Mouse (Mus musculus) G1E (cell line): ENCODE measurements around the gene Jund.

ENCODE experiments used
- CTCF ChIP-seq: IDR thresholded peaks from 2 replicates; pipeline ENCODE4 v1.5.1; 2012; ENCODE audit warnings: low read depth, low read length, inconsistent platforms, mixed read lengths
- GATA1 ChIP-seq: IDR thresholded peaks from 2 replicates; pipeline ENCODE4 v1.6.1; 2012; ENCODE audit warnings: borderline replicate concordance, low read length, inconsistent platforms, mixed read lengths
- GATA2 ChIP-seq: IDR thresholded peaks from 2 replicates; pipeline ENCODE4 v1.6.1; 2012; ENCODE audit warnings: low read depth, low read length, inconsistent platforms, borderline replicate concordance
- POLR2AphosphoS5 ChIP-seq: IDR thresholded peaks from 2 replicates; pipeline ENCODE4 v1.6.1; 2012; ENCODE audit warnings: low read depth, low read length, inconsistent platforms; ENCODE audit not compliant: insufficient replicate concordance
- TAL1 ChIP-seq: conservative IDR thresholded peaks from 2 replicates; pipeline ENCODE4 v1.6.1; 2012; ENCODE audit warnings: low read depth, low read length, inconsistent platforms, mixed read lengths

GRCm38 (mm10) chr8:70654121-70654520 is 44.6 kb upstream of the Jund start:
- TF ChIP-seq CTCF (no peak), GATA1 (no peak), GATA2 (no peak), POLR2AphosphoS5 (no peak), TAL1 (no peak)
